Mouse (Mus musculus): ENCODE measurements around the gene Psmd6.
A peak's percentile ranks its signal among the peaks of the same experiment; 100 is the strongest.

The Psmd6 gene

DNA sequence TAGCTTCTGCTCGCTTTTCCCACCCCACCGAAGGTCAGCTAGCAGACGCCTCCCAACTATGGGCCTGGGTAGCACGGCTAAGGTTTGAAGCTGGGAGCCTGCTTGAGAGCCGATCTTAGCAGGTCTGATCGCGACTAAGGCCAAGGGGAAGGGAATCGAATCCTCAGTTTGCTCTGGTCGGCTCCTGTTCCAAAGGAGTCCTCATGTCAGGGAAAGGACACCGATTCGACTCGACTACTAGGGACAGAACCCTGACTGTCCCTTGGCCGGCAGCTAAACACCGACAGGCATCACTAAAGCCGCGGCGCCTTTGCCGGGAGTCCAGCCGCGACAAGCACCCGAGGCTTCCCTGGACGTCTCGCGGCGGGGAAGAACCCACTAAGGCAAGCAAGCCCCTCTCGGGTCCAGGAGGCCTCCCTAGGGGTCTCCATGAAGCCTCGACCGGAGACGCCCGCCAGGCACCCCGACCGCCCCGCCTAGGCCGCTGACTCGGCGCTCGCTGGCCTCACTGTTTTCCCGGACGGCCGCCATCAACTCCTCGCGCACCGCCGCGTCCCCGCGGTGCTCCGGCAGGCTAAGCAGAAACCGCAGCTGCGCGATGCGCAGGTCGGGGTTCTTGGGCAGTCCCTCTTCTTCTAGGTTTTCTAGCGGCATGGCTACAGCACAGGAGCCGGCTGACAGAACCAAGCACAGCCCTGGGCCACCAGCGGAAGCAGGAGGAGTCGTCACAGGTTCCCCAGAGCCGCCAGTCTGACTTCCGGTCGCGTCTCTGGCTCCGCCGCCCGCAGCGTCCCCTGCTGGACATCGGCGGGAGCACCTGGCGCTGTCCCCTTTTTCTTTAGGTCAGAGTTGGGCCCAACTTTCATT is at the start of gene Psmd6:
TSS of gene Psmd6 (minus strand) at position 755 of the 867 bp plus-strand sequence.
- DNase-seq (ENCODE audit: low spot score): peak; percentile 85

DNA sequence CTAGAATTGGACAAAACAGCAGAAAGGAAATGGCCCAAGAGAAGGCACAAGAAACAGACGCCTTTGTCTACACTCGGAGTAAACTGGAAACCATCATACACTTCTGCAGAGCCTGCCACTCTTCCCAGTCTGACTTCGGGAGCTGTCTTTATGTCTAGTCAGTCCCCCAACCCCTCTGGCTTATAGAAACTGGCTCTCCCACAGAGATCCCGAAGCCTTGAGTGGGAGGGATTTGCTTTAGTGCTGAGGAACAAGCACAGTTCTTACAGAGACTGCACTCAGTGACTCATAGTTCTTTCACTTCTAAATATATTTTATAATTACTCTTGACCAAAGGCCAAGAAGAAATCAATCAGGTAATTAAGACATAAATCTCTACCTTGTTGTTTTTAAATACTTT is 10.1 kb downstream of the Psmd6 start:
- no peak for DNase-seq (ENCODE audit: low spot score)

DNA sequence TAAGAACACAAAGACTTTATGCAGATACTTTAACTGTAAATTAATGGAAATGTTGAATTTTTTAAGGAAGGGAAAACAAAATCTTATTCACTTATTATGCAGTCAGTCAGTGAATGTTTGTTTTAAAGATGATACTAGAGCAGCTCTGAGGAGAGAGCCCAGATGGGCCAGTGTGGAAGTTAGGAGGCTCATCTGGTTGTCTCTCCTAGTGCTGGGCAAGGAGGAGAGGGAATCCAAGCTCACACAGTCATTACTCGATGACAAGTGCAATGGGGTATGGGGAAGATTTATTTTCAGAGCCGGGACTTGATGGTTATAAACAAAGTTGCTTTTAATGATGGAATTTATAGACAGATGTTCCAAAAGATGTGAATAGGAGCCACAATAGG is 15.9 kb downstream of the Psmd6 start:
- no peak for DNase-seq (ENCODE audit: low spot score)

DNA sequence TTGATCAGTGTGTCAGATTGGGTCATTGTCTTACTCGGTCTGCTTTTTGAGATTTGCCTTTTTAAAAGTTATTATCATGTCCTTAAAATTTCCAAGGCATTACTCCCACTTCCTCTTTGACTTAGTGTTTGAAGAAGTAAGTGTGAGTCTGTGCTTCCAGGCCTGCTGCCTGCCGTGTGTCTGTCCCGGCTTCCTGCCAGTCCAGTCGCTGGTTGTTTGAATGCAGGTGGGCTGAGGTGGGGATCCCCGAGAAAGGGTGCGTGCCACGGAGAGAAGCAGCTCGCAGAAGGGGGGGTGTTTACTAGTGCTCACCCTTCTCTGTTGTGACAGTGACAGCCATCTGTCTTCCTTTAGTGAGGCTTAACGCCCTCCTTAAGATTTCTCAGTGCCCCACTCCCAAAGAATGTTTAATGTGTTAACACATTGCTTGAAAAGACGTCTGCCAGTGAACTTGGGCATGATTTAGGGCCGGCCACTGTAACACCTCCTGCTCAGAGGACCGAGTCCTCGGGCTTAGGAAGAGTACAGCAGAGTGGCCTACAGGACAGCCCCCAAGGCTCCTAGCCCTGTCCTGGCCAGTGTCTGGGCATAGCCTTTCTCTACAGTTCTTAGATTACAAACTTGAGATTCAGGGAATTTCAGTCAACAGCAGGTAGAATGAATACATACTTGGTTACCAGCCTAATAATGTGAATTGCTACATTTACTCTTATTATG is 16.4 kb downstream of the Psmd6 start:
- no peak for DNase-seq (ENCODE audit: low spot score)

DNA sequence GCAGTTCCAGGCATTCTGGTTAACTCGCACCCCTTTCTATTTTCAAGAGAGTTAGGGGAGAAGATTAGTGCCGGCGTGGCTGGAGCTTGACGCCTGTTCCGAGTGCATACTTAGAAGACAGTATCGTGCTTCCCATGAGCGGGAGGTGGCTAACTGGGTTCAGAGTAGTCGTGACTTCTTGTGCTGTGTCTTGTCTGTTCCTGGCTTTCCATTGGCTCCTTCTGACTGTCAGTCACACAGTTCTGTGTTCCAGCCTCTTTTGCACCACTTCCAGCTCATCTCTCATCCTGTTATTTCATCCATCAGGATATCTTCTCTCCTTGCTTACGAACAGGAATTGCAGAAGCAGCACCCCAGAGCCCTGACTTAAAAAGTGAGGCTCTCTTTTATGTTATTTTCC is 19.5 kb downstream of the Psmd6 start:
- DNase-seq (ENCODE audit: low spot score): no peak

DNA sequence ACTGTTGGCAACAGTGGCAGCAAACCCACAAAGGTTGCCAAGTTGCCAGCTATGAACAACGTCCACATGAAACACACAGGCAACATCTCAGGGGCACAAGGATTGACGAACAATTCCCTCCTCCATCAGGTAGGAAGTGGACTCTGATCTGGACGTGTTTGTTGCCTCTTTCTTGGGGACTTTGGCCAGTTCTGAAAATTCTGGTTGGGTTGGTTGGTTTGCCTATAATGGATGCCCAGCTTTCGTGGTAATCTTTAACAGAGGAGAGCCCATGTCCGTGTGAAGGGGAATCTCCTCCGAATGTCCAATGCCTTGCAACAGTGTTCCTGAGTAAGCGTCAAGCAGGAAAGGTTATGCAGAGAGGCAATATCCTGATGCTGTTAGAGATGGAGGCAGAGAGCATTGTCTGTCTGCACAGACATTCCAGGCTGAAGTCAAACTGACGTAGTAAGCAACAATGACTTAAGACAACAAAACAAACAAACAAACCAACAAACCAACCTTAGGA is 20.0 kb downstream of the Psmd6 start:
- no peak for DNase-seq (ENCODE audit: low spot score)

DNA sequence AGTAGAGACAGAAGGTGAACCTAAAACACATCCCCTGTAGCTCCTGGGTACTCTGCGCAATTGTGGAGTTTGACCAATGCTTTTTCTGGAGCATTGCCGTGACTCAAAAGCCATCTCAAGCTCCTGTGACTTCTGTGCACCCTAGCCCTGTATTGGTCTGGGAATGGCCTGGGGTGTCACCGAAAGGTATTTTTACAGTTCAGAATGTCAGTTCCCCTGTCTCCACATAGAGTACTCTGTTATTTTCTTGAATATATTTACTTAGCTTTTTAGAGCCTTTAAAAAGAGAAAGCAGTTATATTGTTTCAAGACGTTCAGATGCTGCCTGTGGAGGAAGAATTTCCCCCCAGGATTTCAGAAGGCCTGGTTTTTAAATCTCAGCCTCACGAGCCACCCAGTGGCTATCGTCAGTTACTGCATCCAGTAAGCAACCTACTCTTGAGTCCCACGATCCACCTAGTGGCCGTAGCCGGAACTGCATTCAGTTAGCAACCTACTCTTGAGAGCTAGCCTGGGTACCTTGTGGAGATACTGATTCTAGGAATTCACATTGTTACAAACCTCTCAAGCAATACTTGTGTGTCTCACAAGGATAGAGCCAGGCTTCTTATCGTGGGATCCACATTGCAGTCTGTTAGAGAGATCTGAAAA is 22.3 kb downstream of the Psmd6 start:
- DNase-seq (ENCODE audit: low spot score): peak; percentile 89

DNA sequence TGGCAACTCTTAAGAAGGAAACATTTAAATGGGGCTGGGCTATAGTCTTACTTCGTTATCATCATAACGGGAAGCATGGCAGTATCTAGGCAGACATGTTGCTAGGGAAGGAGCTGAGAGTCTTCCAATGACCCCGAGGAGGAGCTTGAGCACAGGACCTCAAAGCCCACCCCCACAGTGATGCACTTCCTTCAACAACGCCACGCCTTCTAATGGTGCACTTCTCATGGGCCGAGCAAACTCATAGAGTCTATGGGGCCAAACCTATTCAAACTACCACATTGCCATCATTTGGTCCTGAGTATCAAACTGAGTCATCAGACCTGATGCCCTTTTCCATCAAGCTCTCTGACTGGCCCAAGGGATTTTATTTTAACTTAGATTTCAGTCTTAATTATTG is 30.2 kb downstream of the Psmd6 start:
- no peak for DNase-seq (ENCODE audit: low spot score)

DNA sequence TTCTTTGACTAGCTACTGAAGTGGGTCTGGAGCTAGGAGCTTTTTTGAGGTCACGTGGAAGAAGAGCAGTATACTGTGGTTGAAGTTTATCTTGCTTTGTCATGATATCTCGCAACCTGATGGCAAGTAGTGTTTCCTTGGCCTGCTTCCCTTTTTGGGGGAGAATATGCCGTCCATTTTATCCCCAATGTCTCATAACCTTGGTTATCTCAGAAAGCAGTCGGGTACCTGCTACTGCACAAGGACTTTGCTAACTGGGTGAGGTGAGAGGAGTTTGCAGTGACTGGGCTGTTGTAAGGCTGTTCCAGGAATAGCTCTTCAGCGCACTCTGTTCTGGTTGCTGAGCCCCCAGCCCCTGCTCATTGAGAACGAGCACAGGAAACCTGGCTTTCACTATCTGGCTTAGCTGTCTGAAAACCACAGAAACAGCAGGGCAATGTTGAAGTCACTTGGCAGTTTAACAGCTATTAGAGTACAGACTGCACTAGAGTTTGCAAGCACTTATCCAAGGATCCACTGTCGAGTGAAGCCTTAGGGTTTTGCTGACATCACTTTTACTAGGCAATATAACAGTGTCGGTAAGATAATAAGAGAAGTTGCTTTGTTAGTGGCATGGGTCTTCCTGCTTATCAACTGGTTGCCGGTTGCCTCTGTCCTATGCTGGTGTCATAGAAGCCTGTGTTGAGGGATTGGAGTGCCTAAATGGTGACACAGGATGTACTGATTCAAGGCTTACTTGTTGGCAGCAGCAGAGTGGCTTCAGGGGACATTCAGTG is 32.6 kb downstream of the Psmd6 start:
- no peak for DNase-seq (ENCODE audit: low spot score)

DNA sequence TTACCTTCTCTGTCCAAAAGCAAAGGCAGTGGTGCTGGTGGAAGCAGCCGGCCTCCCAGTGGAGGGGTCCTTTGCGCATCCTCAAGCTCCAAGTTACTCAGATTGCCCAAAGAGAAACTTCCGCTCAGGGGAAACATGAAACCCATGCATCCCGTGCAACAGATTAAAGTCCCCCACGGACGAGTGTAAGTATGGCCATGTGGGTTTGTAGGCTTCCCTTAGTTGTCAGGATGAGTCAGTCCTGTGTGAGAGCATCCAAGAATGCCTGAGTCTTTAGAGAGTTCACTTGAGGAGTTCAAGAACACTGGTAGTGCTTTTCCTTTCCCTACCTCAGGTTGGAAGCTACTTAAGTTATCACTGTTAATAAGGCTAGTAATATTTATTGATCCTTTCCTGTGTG is 33.4 kb downstream of the Psmd6 start:
- DNase-seq (ENCODE audit: low spot score): no peak

DNA sequence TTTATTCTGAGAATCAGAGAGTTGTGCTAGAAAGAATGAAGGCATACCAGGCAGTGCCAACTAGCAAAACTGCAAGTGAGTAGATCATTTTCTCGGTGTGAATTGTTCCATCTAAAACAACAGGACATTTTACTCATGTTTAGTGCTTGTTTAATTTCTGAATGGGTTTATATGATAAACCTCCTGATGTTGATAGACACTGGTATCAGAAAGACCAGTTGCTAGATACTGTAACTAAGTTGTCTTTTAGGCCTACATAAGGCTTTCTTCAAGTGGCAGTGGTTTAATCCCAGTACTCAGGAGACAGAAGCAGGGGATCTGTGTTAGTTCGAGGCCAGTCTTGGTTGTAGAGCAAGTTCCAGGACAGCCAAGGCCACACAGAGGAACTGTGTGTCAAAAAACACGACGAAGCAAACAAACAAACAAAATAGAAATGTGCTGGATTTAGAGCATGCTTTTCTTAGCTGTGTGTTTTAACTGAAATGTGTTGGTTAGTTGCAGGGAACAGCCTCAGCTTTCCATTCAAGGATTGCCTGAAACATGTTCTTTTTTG is 34.0 kb downstream of the Psmd6 start:
- no peak for DNase-seq (ENCODE audit: low spot score)

DNA sequence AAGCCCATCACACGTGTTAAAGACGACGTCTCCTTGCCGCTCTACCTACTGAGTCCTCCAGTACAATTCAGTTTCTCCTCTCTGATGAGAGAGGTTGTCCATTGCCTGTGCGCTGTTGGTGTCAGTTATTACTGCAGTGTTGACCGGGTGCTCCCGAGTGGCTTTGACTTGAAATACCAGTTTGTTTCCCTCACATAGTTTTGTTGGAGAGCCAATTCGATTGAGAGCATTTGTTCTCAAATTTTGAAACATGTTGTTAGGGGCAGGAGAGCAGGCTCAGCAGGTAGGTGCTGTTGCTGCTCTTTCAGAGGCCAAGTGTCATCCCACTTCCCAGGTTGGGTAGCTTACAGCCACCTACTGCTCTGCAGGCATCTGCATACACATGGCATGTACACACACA is 37.0 kb downstream of the Psmd6 start:
- DNase-seq (ENCODE audit: low spot score): no peak

DNA sequence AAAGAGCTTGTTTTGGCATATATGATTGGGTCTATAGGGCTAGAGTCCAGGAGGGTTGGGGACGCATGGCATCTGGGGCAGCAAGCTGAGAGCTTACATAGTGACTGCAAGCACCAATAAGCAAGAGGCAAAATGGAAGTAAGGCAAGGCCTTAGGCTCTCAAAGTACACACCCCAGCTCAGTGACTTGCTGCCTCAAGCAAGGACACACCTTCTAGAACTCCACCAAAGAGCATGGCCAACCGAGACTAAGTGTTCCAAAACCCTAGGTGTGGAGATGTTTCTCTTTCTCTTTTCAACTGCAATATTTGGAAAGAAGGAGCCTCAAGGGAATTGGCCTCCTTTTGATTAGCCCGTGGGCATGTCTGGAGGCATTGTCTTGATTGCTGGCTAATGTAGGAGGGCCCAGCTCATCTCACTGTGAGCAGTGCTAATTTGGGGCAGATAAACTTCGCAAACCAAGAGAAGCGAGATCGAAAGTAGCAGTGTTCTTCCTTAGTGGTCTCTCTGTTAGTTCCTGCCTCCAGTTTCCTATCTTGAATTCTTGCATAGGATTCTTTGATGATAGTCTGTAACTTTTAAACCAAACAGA is 40.1 kb downstream of the Psmd6 start:
- DNase-seq (ENCODE audit: low spot score): no peak

DNA sequence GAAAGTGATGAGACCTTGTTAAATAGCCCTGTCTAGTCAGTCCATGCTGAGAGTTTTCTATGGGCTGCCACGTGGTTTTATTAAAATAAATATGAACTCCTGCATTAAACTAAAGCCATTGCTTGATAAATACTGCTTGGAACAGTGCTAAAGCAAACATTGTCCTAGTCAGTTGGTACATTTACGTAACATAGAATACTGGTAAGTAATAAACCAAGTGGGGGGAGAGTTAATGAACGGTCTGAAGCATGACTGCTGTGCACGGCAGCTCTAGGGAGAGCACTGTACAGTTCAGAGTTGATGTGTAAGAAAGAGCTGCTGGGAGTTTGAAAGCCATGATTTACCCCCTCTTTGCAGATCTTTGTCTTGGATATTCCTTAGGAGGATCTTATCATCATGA is 49.3 kb downstream of the Psmd6 start:
- DNase-seq (ENCODE audit: low spot score): no peak

DNA sequence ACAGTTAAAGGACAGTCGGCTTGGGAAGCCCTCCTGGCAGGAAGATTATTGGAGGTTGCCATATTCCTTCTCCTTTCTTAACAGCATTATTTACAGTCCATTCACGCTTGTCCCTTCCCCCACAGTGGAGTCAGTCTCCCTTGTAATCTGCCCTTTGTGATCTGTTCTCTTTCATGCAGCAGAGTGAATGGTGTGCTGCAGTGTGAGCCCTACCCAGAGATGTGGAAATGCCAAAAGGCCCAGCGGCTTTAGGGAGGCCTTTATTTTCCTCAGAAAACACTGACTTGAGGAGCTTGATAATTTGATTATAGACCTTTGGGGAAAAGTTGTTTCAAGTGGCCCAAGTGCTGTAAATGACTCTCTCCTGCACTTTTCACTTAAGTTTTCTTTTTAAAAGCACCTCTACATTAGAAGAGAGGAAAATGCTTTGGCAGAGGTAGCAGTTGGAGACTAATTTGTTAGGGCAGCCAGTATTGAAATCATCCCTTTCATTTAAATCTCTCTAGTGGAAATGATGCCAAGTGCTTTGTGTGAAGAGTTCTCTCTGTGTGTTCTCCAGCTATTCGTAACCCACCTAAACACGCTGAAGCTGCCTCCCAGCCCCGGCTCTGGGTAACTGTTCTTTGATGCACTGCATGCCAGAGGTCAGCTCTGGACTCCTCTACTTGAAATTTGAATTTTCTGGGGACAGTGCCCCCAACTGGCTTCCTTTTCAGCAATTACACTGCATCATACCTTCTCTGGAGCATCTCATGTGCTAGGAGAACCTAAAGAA is 50.1 kb downstream of the Psmd6 start:
- DNase-seq (ENCODE audit: low spot score): no peak

DNA sequence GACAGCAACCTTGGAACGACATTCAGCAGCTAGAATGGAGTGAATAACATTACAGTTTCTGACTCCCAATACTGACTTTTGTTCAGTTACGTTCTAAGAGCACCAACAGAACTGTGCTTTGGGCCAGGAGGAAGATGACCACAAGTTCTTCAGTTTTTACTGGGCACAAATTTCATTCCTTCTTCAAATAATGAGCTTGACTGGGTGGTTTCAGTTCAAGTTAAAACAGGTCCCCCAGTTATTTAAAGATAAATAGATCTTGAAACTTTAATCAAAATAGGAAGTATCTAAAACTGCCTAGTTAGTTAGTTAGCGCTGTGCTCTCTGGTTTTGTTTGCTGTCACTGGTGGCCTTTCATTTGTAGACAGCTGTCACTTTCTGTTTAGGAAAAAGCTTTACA is 52.2 kb downstream of the Psmd6 start:
- no peak for DNase-seq (ENCODE audit: low spot score)

DNA sequence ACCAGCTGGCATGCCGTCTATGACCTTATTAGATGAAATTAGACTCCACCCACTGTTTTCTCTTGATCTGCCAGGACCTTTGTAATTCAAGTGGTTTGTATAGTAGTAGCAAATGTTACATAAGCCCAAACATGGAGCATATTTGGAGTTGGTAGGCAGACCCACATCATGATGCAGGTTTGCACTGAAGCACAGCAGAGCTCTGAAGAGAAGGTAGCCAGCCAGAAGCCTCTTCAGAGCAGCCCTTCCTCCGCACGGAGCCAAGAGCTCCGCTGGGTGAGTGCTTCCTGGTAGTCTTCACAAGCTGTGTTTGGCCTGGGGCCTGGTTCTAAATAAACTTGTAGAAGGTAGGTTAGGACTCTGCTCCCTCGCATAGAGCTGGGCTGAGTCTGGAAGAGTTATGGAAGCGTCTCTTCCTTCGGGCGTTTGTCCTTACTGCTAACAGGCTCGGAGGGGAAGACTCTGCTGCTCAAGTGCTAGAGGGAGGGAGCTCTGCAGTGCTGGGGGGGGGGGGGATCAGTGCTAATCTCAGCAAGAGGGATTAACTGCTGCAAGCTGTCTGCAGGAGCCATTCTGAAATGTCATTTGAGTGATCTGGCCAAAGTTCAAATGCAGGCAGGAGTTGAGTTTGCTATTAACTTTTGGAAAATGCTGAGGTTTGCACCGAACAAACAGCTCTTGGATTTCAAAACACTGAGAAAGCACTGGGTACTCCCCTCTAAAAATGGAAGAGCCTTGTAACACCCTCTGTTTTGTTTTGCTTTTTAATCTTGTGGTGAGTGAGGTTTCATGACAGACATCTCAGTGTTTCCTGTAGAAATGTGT is 52.9 kb downstream of the Psmd6 start:
- no peak for DNase-seq (ENCODE audit: low spot score)

DNA sequence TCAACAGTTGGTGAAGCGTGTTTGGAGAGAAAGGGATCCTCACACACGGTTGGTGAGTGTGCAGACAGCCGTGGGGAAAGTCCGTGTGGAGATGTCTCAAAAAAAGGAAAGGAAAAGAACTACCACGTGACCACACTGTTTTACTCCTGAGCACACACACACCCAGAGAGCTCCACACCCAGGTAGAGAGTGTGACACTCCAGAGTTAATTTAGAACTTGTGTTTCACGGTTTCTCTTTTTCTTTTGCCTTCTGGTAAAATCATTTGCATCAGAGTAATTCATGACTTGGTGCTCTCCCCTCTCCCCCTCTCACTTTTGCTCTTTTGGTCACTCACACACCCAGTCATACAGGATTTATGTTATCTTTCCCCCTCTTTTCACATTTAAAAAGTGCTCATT is 54.5 kb downstream of the Psmd6 start:
- no peak for DNase-seq (ENCODE audit: low spot score)

DNA sequence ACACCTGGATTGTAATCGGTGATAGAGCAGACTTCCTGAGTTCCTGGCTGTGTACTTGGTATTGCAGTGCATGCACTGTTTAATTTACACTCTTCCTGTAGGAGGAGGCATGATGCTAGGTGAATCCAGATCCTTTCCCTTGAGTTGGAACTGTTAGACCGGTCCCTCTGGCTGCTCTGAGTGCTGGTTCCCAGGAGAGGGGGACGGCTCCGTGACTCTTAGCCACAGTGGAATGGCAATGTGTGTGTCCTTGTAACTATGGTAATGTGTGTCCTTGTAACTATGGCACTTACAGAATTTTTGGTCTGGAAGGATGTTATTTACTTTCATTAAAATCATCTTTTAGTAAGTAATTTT is 55.7 kb downstream of the Psmd6 start:
- no peak for DNase-seq (ENCODE audit: low spot score)

All from MN1 (cell line).